Mouse (Mus musculus): ENCODE measurements around the gene Rnase9.
"Not testable (repeated sequence)": the region's sequence is repeated elsewhere in the genome, so short reads cannot be mapped to it uniquely, and the experiment has no call there.

Gene Rnase9

DNA sequence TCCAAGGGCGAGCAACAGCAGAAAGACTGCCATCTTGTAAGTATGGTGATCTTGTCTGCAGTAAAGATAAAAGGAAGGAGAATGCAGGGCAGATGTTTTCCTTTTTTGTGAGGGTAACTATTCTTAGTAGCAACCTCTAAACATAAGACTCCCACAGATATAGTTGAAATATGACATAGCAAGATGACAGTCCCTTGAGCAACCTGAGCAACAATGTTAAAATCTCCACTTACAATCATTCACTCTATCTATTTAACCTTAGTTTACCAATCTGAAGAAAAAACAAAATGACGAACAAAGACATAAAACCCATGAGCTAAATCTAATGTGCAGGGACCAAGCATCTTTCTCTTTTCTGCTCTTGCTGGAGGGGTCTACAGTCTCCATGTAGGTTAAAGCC lies 8.4 kb upstream of the Rnase9 start, which contains the start of gene Rnase11:
TSS of gene Rnase11 (minus strand) at position 101 of the 400 bp plus-strand sequence.
- DNase-seq (ENCODE audit: low read depth, low spot score) = no peak

DNA sequence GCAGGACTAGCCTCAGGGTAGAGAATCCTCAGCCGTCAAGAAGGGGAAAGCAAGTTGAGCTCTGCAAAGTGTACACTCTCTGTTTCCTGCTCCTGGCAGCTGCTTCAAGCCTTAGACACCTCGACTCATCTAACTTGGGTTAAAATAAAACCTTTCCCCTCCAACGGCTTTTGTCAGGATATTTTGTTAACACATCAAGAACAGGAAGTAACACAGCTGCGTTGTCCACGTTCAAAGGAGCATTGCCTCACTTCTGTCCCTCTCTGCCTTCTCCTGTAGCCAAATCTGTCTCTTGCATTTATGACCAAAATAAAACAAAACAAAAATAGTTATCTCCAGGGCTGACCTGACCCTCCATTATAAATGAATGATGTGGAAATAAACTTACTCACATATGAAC lies 6.2 kb upstream of the Rnase9 start:
- no peak for DNase-seq (ENCODE audit: low read depth, low spot score)

DNA sequence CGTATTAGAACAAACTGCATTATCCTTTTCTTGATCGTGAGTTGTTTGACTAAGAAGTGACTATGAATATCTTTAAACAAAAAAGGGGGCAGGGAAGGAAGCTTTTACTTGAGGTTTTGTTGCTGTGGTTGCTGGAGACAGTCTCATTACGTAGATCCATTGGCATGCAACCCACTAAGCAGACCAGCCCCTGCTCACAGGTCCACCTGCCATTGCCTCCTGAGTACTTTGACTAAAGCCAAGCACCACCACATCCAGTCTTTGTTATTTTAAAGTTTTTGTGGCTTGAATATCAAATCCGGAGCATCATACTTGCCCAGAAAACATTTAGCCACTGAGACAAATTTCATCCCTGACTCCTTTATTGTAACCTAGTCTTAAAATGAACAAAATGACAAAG lies 5.5 kb downstream of the Rnase9 start:
- no peak for DNase-seq (ENCODE audit: low read depth, low spot score)

DNA sequence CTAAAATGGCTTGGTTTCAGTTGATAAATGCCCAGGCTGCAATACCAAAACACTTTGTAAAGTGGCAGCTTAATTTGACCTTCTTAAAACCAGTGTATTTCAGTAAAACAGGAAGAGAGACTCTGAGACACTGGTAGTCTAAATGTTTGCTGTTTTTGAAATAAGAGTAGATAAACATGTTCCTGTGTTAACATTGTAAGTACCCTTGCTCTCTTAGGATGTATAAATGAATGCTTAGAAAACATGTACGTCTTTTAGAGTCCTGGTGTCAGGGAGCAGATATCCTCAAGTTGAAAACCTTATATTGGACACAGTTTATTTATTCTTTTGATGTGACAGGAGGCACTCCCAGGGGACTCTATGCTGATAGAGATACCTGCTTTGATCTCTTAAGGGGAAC lies 6.5 kb downstream of the Rnase9 start:
- no peak for DNase-seq (ENCODE audit: low read depth, low spot score)

GRCm38 (mm10) chr14:51027387-51028155 lies 14.1 kb downstream of the Rnase9 start:
- DNase-seq (ENCODE audit: low read depth, low spot score) = no peak

- DNase-seq (ENCODE audit: low read depth, low spot score) = peak; percentile 79
These were observed 15.1 kb downstream of the Rnase9 start for GRCm38 (mm10) chr14:51026391-51027133.

DNA sequence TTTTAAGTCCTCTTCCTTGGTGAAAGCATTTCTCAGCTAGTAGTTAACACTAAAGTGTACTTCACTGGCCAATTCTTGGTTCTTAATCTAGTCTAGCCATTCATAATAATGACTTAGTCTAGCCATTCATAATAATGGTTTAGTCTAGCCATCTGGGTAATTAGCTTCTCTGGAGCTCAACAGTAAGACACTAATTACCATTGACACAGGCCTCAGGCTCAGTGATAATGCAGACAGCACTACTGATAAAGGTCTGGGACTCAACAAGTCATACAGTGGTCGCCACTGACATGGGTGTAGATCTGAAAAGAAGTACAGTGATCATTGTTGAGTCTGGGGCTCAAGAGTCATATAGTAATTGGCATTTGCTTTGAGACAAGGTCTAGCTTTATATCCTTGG lies 16.8 kb downstream of the Rnase9 start:
- no peak for DNase-seq (ENCODE audit: low read depth, low spot score)

DNA sequence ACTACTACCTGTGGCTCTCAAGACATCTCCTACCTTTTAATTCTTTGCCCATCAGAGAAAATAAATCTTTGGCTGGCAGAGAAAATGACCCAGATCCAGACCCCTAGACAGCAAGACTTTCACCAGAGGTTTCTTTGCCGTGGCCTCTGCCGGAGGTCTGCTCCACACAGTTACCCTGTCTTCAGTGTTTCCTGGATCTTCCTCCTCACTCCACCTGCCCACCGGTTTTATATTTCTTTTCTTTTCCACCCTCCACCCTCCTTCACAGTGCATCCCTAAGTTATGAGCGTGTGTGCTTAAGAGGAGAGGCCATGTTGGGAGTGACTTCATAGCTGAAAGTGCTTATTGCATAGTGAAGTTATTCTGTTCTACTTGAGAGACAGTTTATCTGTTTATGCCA lies 18.2 kb downstream of the Rnase9 start:
- no peak for DNase-seq (ENCODE audit: low read depth, low spot score)

DNA sequence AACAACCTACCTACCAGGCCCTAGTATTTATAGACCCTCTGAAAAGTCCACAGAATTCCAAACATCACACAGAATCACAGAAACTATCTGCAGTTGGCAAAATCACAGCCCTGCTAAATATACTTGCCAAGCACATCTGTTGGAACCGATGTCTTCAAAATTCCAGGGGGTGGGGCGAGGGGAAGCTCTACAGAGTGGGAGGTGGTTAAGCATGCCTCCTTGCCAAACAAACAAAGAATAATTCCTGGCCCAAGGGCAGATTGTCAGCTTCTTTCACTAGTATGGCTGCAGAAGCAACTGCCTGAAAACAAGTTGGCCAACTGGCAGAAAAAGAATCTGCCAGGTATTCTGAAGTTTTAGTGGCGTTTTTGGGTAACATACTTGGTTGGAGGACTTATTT lies 24.4 kb downstream of the Rnase9 start:
- DNase-seq (ENCODE audit: low read depth, low spot score) = no peak

DNA sequence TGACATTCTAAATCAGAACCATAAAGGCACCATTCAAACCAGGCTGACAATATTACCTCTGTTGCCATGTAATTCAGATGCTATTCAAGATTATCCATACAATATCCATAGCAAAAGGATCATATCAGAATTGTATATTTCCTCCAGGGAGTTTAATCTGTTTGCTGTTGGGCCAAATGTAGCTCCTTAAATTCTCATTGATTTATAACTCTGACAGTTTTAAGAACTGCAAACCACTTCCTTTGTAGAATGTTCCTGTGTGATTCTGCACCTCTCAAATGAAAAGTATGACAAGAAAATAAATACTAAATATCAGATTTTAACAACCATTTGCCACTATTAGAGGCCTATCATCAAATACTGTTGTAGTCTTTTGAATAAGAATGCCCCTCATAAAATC lies 25.9 kb downstream of the Rnase9 start:
- no peak for DNase-seq (ENCODE audit: low read depth, low spot score)

DNA sequence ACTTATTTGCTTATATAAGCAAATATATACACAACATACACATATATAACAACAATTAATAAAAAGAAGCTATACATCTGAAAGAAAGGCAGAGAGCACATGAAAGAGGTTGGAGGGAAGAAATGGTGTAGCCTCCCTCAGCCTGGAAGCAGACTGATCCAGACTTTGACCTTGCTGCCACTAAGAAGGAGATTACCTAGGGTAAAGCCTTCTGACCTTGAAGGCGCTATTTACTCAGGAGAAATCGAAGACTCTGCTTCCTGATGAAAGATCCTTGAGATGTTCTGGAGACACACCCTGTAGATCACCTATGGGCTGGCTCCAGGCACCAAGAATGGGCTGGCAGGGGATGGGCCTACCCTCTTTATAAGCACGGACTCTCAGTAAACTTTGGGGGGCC lies 26.9 kb downstream of the Rnase9 start:
- not testable (repeated sequence) for DNase-seq (ENCODE audit: low read depth, low spot score)

DNA sequence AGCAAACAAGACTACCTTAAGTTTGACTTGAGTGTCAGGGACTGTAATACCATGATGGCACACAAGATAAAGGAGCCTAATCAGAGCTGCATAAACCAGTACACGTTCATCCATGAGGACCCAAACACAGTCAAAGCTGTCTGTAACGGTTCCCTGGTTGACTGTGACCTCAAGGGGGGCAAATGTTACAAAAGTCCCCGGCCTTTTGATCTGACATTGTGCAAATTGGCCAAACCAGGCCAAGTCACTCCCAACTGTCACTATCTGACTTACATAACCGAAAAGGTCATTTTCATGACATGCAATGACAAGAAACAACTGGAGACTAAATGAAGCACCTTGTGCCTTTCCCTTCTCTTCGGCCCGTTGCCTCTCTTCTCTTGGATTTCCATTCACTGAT lies 32.1 kb downstream of the Rnase9 start:
- no peak for DNase-seq (ENCODE audit: low read depth, low spot score)

DNA sequence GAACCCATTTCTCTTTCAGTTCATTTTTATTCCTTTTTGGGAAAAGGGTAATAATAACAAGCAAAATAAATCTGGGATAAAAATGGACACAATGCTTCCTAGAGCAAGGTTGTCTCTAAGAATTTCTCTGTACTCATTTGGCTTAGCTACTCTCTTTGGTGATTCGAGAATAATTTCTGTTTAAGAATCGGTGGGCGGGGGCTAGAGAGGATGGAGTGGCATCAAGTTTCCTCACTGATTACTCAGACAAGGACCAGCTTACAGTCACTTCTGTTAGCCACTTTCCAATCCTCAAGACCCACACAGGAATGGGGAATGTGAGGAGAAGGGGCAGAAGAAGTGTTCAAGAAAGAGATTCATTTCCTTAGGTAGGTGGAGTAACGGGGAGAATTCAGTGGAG lies 32.9 kb downstream of the Rnase9 start:
- no peak for DNase-seq (ENCODE audit: low read depth, low spot score)

GRCm38 (mm10) chr14:51007914-51008713 lies 33.6 kb downstream of the Rnase9 start:
- no peak for DNase-seq (ENCODE audit: low read depth, low spot score)

DNA sequence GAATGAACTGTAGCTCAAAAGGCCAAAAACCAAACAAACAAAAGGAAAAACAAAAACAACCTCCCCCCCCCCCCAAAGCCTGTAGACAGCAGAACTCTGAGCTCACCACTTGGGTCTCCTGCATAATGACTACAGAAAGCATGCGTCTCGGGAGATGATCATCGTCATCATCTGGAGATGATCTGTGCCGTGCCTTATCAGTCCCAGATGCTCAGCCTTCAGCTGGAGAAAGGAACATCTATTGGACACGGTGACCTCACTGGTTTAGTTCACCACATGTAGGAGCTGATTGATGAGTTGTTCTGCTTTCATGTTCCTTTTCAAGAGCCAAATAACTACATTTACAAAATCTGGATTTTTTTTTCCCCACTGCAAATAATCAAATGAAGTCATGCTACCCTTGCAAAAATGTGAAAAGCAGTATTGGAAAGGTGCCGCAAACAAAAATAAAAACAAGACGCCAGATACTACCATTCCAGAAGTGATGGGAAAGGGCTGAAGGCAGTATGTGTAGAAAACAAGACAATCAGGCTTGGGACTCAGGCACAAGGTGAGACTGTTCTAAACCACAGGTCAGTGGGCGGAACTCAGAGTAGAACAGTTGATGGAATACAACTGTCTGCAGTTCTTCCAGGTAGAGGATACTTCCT lies 34.4 kb downstream of the Rnase9 start, which contains the start of gene Rnase10:
TSS of gene Rnase10 (plus strand) at position 600 of the 650 bp plus-strand sequence.
- DNase-seq (ENCODE audit: low read depth, low spot score) = peak; percentile 37

DNA sequence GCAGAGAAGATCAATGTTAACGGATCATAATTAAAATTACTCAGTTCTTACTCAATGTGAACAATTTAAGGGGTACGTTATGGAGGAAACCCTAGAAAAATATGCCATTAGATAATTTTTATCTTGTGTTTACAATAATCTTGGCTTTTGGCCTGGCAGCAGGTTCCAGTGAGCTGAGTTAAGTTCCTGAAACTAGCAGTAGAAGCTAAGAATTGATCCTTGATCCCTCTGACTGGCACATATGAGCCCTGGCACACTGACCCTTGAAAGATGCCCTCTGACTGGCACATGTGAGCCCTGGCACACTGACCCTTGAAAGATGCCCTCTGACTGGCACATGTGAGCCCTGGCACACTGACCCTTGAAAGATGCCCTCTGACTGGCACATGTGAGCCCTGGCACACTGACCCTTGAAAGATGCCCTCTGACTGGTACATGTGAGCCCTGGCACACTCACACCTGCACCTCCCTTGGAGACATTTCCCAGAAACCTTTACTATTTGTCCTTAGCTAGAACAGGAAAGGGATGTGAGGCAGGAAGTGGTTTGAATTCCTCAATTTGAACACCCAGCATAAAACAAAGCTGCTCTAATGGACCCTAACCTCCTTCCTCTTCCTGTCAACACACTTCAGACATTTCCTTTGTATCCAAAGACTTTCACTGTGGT lies 43.5 kb downstream of the Rnase9 start:
- DNase-seq (ENCODE audit: low read depth, low spot score) = peak; percentile 6

DNA sequence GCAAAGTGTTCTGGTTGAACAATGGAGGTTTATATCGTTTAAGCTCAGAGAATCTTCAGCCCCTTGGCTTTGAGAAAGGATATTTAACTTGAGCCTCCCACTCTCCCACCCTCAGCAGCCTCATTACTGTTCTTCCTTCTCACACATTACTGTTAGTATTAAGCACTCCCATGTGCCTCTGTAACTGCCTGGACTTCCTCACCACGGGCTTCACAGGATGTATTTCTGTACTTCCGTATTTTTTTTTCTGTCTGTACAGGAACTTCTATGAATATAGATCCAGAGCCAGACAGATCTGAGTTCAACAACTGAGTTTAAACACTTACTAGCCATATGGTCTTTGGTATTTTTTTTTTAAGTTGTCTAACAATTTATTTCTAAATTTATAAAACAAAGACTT lies 44.6 kb downstream of the Rnase9 start:
- DNase-seq (ENCODE audit: low read depth, low spot score) = no peak

- DNase-seq (ENCODE audit: low read depth, low spot score) = no peak
These were observed 50.6 kb downstream of the Rnase9 start for GRCm38 (mm10) chr14:50991037-50991436.
